23 mouse cellular contexts compared by ENCODE assay signal in genomic region chr11:114128841-114129240, GRCm38 (mm10).
"Had no signal": no experiment of that assay in that cellular context is flagged by ENCODE, and none has a peak within 500 bp of the region (broad histone marks: within the 10 kb centered on the region; RNA-seq: fewer than 3 reads in every experiment).

No protein-coding gene starts in this region.

- H3K36me3 ChIP-seq: limb, embryonic 13.5 days; liver, embryonic 12.5 days; liver, embryonic 15.5 days; midbrain, embryonic 13.5 days; neural tube, embryonic 12.5 days; neural tube, embryonic 15.5 days had no signal

- H3K4me1 ChIP-seq: liver, embryonic 12.5 days; liver, embryonic 15.5 days had no signal

- H3K9ac ChIP-seq: limb, embryonic 13.5 days; liver, embryonic 12.5 days; liver, embryonic 15.5 days; midbrain, embryonic 13.5 days; neural tube, embryonic 12.5 days; neural tube, embryonic 15.5 days had no signal

- H3K27me3 ChIP-seq: liver, embryonic 12.5 days; liver, embryonic 15.5 days; midbrain, embryonic 13.5 days; neural tube, embryonic 12.5 days; neural tube, embryonic 15.5 days had no signal

- H3K4me3 ChIP-seq: layer of hippocampus, adult 2 months; limb, embryonic 13.5 days; liver, embryonic 12.5 days; liver, embryonic 15.5 days; midbrain, embryonic 13.5 days; neural tube, embryonic 12.5 days; neural tube, embryonic 15.5 days had no signal

- H3K9me3 ChIP-seq: limb, embryonic 13.5 days; liver, embryonic 12.5 days; liver, embryonic 15.5 days; midbrain, embryonic 13.5 days; neural tube, embryonic 12.5 days; neural tube, embryonic 15.5 days had no signal

- DNase-seq: kidney, adult 2 months; kidney, postnatal 25 days; layer of hippocampus, adult 9-11 months; left cerebral cortex, postnatal 4 days; liver; lung, adult 18-20 months; lung, postnatal 14 days; right cerebral cortex, adult 18-20 months; right cerebral cortex, postnatal 14 days; right cerebral cortex, postnatal 4 days; thymus, adult 2 months; thymus, postnatal 14 days; thymus, postnatal 4 days had no signal

- H3K27ac ChIP-seq: kidney, postnatal 0 days; layer of hippocampus, adult 2 months; limb, embryonic 13.5 days; liver, embryonic 12.5 days; liver, embryonic 15.5 days; macrophage; midbrain, embryonic 13.5 days; neural tube, embryonic 12.5 days; neural tube, embryonic 15.5 days; stomach, postnatal 0 days had no signal

- ATAC-seq: liver, embryonic 12.5 days; midbrain, embryonic 13.5 days had no signal

- H3K4me2 ChIP-seq: limb, embryonic 13.5 days; liver, embryonic 12.5 days; liver, embryonic 15.5 days; midbrain, embryonic 13.5 days; neural tube, embryonic 12.5 days; neural tube, embryonic 15.5 days had no signal
